Mouse (Mus musculus) lung, embryonic 15.5 days (tissue): ENCODE results near the gene Ablim2. TPM values are rescaled to one million over a fixed set of nuclear protein-coding genes. Genes with fewer than 3 reads are reported as not detected.

Experiments
- ATAC-seq: fragments of 200-750 bp; cut with Nextera tagmentation; 2 replicates; pipeline ENCODE4 v1.8.0; 2017; ENCODE audit warnings: moderate number of reproducible peaks, borderline replicate concordance; ENCODE audit not compliant: low FRiP score, low TSS enrichment; ENCODE audit errors: extremely low read depth
- H3K27ac ChIP-seq: fragments of 300-500 bp; sonication (generic); 2 replicates; pipeline ENCODE4 v1.5.1; 2015; ENCODE audit warnings: moderate library complexity, mild to moderate bottlenecking, inconsistent platforms
- H3K27me3 ChIP-seq: fragments of 300-500 bp; sonication (generic); 2 replicates; pipeline ENCODE4 v1.6.1; 2015; ENCODE audit warnings: inconsistent platforms
- H3K36me3 ChIP-seq: fragments of 300-500 bp; sonication (generic); 2 replicates; pipeline ENCODE4 v1.6.1; 2015; ENCODE audit warnings: inconsistent platforms
- H3K4me1 ChIP-seq: fragments of 300-500 bp; sonication (generic); 2 replicates; pipeline ENCODE4 v1.6.1; 2015; ENCODE audit warnings: inconsistent platforms
- H3K4me2 ChIP-seq: fragments of 300-500 bp; sonication (generic); 2 replicates; pipeline ENCODE4 v1.6.1; 2015; ENCODE audit warnings: inconsistent platforms, mild to moderate bottlenecking, moderate library complexity
- H3K4me3 ChIP-seq: fragments of 300-500 bp; sonication (generic); 2 replicates; pipeline ENCODE4 v1.5.1; 2015; ENCODE audit warnings: mild to moderate bottlenecking, inconsistent platforms
- H3K9ac ChIP-seq: fragments of 300-500 bp; sonication (generic); 2 replicates; pipeline ENCODE4 v1.6.1; 2015; ENCODE audit warnings: inconsistent platforms
- H3K9me3 ChIP-seq: fragments of 300-500 bp; sonication (generic); 2 replicates; pipeline ENCODE4 v1.6.1; 2016; ENCODE audit warnings: inconsistent platforms
- WGBS: fragments of 180-500 bp; shearing (Covaris S2); methylation state at CpG from one replicate; pipeline ENCODE4 v1.1.7; 2015; 5-methylcytosine and 5-hydroxymethylcytosine counted together
- polyA plus RNA-seq: library from polyadenylated mRNA; unstranded; fragments of >200 nt; fragmentation: Nextera tagmentation; extraction: Ambion mirVana; gene quantifications from 2 replicates; pipeline ENCODE4 v1.2.1, GENCODE M21; 2015

Gene Ablim2
- polyA plus RNA-seq, 1 experiment from 2014 or later, result 0.27 TPM

- no peak overlapping the region for H3K4me2 ChIP-seq
- 62% methylated on average over 5 of the region's 5 CpGs for WGBS
- H3K27me3 ChIP-seq, result peaks cover 3% of the 10 kb centered on the region; the same call in 1 of the 2 replicates
- no peak overlapping the region for H3K4me3 ChIP-seq
- H3K4me1 ChIP-seq, result 0 out of 2 replicates have a peak, but pooled peaks cover 3% of the 10 kb centered on the region
- no peak overlapping the region for H3K9ac ChIP-seq
- H3K9me3 ChIP-seq, result no peaks in the 10 kb centered on the region
- H3K36me3 ChIP-seq, result no peaks in the 10 kb centered on the region
- ATAC-seq, result no peak
- H3K27ac ChIP-seq, result no peak overlapping the region
These were observed 38.5 kb downstream of the Ablim2 start for GRCm38 (mm10) chr5:35796136-35796535.

- 21% methylated on average over 5 of the region's 5 CpGs for WGBS
- Histone ChIP-seq H3K27ac (no peak overlapping the region), H3K9me3 (no peaks in the 10 kb centered on the region), H3K4me1 (0 out of 2 replicates have a peak, but pooled peaks cover 3% of the 10 kb centered on the region), H3K4me2 (no peak overlapping the region), H3K4me3 (no peak overlapping the region), H3K27me3 (peaks cover 3% of the 10 kb centered on the region; the same call in 1 of the 2 replicates), H3K9ac (no peak overlapping the region), H3K36me3 (no peaks in the 10 kb centered on the region)
- ATAC-seq, result no peak
These were observed 41.4 kb downstream of the Ablim2 start for GRCm38 (mm10) chr5:35799090-35799489.

- no peak overlapping the region for H3K9ac ChIP-seq
- no peak for ATAC-seq
- no peaks in the 10 kb centered on the region for H3K36me3 ChIP-seq
- H3K4me2 ChIP-seq, result no peak overlapping the region
- H3K27ac ChIP-seq, result no peak overlapping the region
- no peaks in the 10 kb centered on the region for H3K9me3 ChIP-seq
- H3K4me1 ChIP-seq, result no peaks in the 10 kb centered on the region
- WGBS, result 85% methylated on average over 5 of the region's 5 CpGs
- H3K27me3 ChIP-seq, result peaks cover 1% of the 10 kb centered on the region; the same call in 1 of the 2 replicates
- no peak overlapping the region for H3K4me3 ChIP-seq
These were observed 45.7 kb downstream of the Ablim2 start for GRCm38 (mm10) chr5:35803416-35803815.

GRCm38 (mm10) chr5:35804685-35805084 is 47.0 kb downstream of the Ablim2 start:
- H3K27me3 ChIP-seq, result no peaks in the 10 kb centered on the region
- no peak overlapping the region for H3K27ac ChIP-seq
- no peak overlapping the region for H3K9ac ChIP-seq
- WGBS, result 80% methylated on average over 4 of the region's 4 CpGs
- no peaks in the 10 kb centered on the region for H3K4me1 ChIP-seq
- H3K36me3 ChIP-seq, result no peaks in the 10 kb centered on the region
- ATAC-seq, result no peak
- no peaks in the 10 kb centered on the region for H3K9me3 ChIP-seq
- no peak overlapping the region for H3K4me3 ChIP-seq
- no peak overlapping the region for H3K4me2 ChIP-seq

GRCm38 (mm10) chr5:35805209-35805608 is 47.5 kb downstream of the Ablim2 start:
- H3K4me2 ChIP-seq, result no peak overlapping the region
- no peak overlapping the region for H3K9ac ChIP-seq
- no peaks in the 10 kb centered on the region for H3K27me3 ChIP-seq
- WGBS, result 82% methylated on average over 3 of the region's 3 CpGs
- ATAC-seq, result no peak
- H3K4me3 ChIP-seq, result no peak overlapping the region
- no peaks in the 10 kb centered on the region for H3K4me1 ChIP-seq
- no peaks in the 10 kb centered on the region for H3K36me3 ChIP-seq
- no peaks in the 10 kb centered on the region for H3K9me3 ChIP-seq
- H3K27ac ChIP-seq, result no peak overlapping the region

- no peak overlapping the region for H3K9ac ChIP-seq
- no peaks in the 10 kb centered on the region for H3K9me3 ChIP-seq
- H3K27ac ChIP-seq, result no peak overlapping the region
- WGBS, result 76% methylated on average over 8 of the region's 8 CpGs
- no peaks in the 10 kb centered on the region for H3K27me3 ChIP-seq
- H3K4me1 ChIP-seq, result no peaks in the 10 kb centered on the region
- H3K4me2 ChIP-seq, result no peak overlapping the region
- H3K4me3 ChIP-seq, result no peak overlapping the region
- no peaks in the 10 kb centered on the region for H3K36me3 ChIP-seq
- no peak for ATAC-seq
These were observed 49.3 kb downstream of the Ablim2 start for GRCm38 (mm10) chr5:35807018-35807417.

- WGBS, result 46% methylated on average over 3 of the region's 3 CpGs
- no peak for ATAC-seq
- no peaks in the 10 kb centered on the region for H3K4me1 ChIP-seq
- no peak overlapping the region for H3K4me3 ChIP-seq
- H3K27me3 ChIP-seq, result no peaks in the 10 kb centered on the region
- H3K4me2 ChIP-seq, result no peak overlapping the region
- H3K36me3 ChIP-seq, result no peaks in the 10 kb centered on the region
- no peaks in the 10 kb centered on the region for H3K9me3 ChIP-seq
- no peak overlapping the region for H3K9ac ChIP-seq
- H3K27ac ChIP-seq, result no peak overlapping the region
These were observed 52.8 kb downstream of the Ablim2 start for GRCm38 (mm10) chr5:35810526-35810925.

- Histone ChIP-seq H3K27me3 (no peaks in the 10 kb centered on the region), H3K36me3 (no peaks in the 10 kb centered on the region), H3K4me2 (no peak overlapping the region), H3K4me1 (no peaks in the 10 kb centered on the region), H3K9ac (no peak overlapping the region), H3K4me3 (no peak overlapping the region), H3K27ac (no peak overlapping the region), H3K9me3 (no peaks in the 10 kb centered on the region)
- no peak for ATAC-seq
- WGBS, result 59% methylated on average over 13 of the region's 13 CpGs
These were observed 54.1 kb downstream of the Ablim2 start for GRCm38 (mm10) chr5:35811639-35812295.

- ATAC-seq, result no peak
- Histone ChIP-seq H3K4me3 (no peak overlapping the region), H3K27ac (no peak overlapping the region), H3K27me3 (no peaks in the 10 kb centered on the region), H3K36me3 (no peaks in the 10 kb centered on the region), H3K4me1 (no peaks in the 10 kb centered on the region), H3K9ac (no peak overlapping the region), H3K4me2 (no peak overlapping the region), H3K9me3 (no peaks in the 10 kb centered on the region)
- 60% methylated on average over 15 of the region's 15 CpGs for WGBS
These were observed 56.8 kb downstream of the Ablim2 start for GRCm38 (mm10) chr5:35814334-35814941.

GRCm38 (mm10) chr5:35815051-35815450 is 57.4 kb downstream of the Ablim2 start:
- no peaks in the 10 kb centered on the region for H3K9me3 ChIP-seq
- no peak overlapping the region for H3K4me2 ChIP-seq
- 23% methylated on average over 2 of the region's 2 CpGs for WGBS
- no peaks in the 10 kb centered on the region for H3K36me3 ChIP-seq
- no peaks in the 10 kb centered on the region for H3K27me3 ChIP-seq
- H3K4me1 ChIP-seq, result no peaks in the 10 kb centered on the region
- no peak overlapping the region for H3K9ac ChIP-seq
- H3K27ac ChIP-seq, result no peak overlapping the region
- ATAC-seq, result no peak
- H3K4me3 ChIP-seq, result no peak overlapping the region

GRCm38 (mm10) chr5:35817266-35817665 is 59.6 kb downstream of the Ablim2 start:
- Histone ChIP-seq H3K4me1 (no peaks in the 10 kb centered on the region), H3K9ac (no peak overlapping the region), H3K9me3 (no peaks in the 10 kb centered on the region), H3K4me3 (no peak overlapping the region), H3K27ac (no peak overlapping the region), H3K4me2 (no peak overlapping the region), H3K36me3 (no peaks in the 10 kb centered on the region), H3K27me3 (no peaks in the 10 kb centered on the region)
- whole genome bisulfite sequencing, result 79% methylated on average over 3 of the region's 5 CpGs
- ATAC-seq, result no peak

- Histone ChIP-seq H3K9me3 (no peaks in the 10 kb centered on the region), H3K4me2 (no peak overlapping the region), H3K4me3 (no peak overlapping the region), H3K27ac (no peak overlapping the region), H3K4me1 (no peaks in the 10 kb centered on the region), H3K36me3 (no peaks in the 10 kb centered on the region), H3K9ac (no peak overlapping the region), H3K27me3 (no peaks in the 10 kb centered on the region)
- 76% methylated on average over 3 of the region's 3 CpGs for WGBS
- no peak for ATAC-seq
These were observed 60.2 kb downstream of the Ablim2 start for GRCm38 (mm10) chr5:35817882-35818281.
